Mouse (Mus musculus) CH12.LX (cell line): ENCODE results near the gene Polh.

Experiments
- CTCF ChIP-seq, 2 experiments: IDR thresholded peaks in 1 of 2; conservative IDR thresholded peaks in 1 of 2; 2 replicates each; pipeline ENCODE4 v1.5.1; 2011 to 2012; ENCODE audit warnings: low read depth in 2 of 2, low read length in 2 of 2, improper control_type of control experiment in 1 of 2, inconsistent platforms in 1 of 2, mild to moderate bottlenecking in 1 of 2, moderate library complexity in 1 of 2
- E2F4 ChIP-seq: IDR thresholded peaks from 2 replicates; pipeline ENCODE4 v1.6.1; 2011; ENCODE audit warnings: low read depth, low read length, improper control_type of control experiment; ENCODE audit not compliant: insufficient replicate concordance
- ELF1 ChIP-seq: IDR thresholded peaks from 2 replicates; pipeline ENCODE4 v1.6.1; 2014; ENCODE audit warnings: low read depth, mild to moderate bottlenecking, inconsistent platforms, low read length, improper control_type of control experiment
- EP300 ChIP-seq: IDR thresholded peaks from 2 replicates; pipeline ENCODE4 v1.6.1; 2011; ENCODE audit warnings: low read length, improper control_type of control experiment
- ETS1 ChIP-seq: conservative IDR thresholded peaks from 2 replicates; pipeline ENCODE4 v1.6.1; 2012; ENCODE audit warnings: low read depth, mild to moderate bottlenecking, inconsistent platforms, low read length, improper control_type of control experiment, moderate library complexity
- MAZ ChIP-seq: IDR thresholded peaks from 2 replicates; pipeline ENCODE4 v1.6.1; 2012; ENCODE audit warnings: low read depth, mild to moderate bottlenecking, inconsistent platforms, low read length, improper control_type of control experiment, moderate library complexity
- MXI1 ChIP-seq: IDR thresholded peaks from 2 replicates; pipeline ENCODE4 v1.6.1; 2011; ENCODE audit warnings: mild to moderate bottlenecking, low read depth, low read length, improper control_type of control experiment
- NELFE ChIP-seq: IDR thresholded peaks from 2 replicates; pipeline ENCODE4 v1.6.1; 2011; ENCODE audit warnings: low read depth, low read length, improper control_type of control experiment
- POLR2A ChIP-seq: IDR thresholded peaks from 2 replicates; pipeline ENCODE4 v1.6.1; 2011; ENCODE audit warnings: low read depth, mild to moderate bottlenecking, improper control_type of control experiment, low read length
- RAD21 ChIP-seq: IDR thresholded peaks from 2 replicates; pipeline ENCODE4 v1.6.1; 2011; ENCODE audit warnings: low read depth, mild to moderate bottlenecking, low read length, improper control_type of control experiment, moderate library complexity
- RCOR1 ChIP-seq: conservative IDR thresholded peaks from 2 replicates; pipeline ENCODE4 v1.6.1; 2012; ENCODE audit warnings: low read depth, mild to moderate bottlenecking, inconsistent platforms, low read length, improper control_type of control experiment
- USF1 ChIP-seq: IDR thresholded peaks from 2 replicates; pipeline ENCODE4 v1.6.1; 2014; ENCODE audit warnings: low read depth, mild to moderate bottlenecking, inconsistent platforms, low read length, improper control_type of control experiment
- ZMIZ1 ChIP-seq: IDR thresholded peaks from 2 replicates; pipeline ENCODE4 v1.6.1; 2012; ENCODE audit warnings: low read depth, mild to moderate bottlenecking, inconsistent platforms, low read length, improper control_type of control experiment
- ZNF384 ChIP-seq: IDR thresholded peaks from 2 replicates; pipeline ENCODE4 v1.6.1; 2012; ENCODE audit warnings: low read depth, low read length, improper control_type of control experiment, inconsistent platforms

DNA sequence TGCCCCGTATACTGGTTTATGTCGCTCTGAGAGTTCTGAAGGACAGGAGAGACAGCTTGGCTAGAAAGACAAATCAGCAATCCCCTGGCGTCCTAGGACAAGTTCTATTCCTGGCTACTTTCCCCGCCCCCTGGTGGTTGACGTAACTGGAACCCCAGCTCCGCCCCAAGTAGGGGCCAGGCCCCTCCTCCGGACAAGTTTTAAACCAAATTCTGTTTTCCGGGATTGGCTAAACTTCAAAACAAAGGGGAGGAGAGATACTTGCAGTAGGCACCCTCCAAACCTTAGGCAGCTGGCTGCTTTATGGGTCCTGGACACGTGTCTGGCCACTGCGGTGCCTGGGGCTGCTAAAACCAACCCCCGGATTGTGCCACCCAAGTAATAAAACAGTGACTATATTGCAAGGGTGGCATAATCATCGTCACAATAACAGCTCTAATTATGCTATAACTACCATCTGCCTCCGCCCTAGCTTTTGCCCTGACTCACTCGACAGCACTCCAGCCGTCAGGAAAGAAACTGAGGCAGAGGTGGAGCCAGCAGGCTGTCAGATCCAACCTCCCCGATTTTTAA lies 42.3 kb downstream of the Polh start:
- TF ChIP-seq RAD21: no peak
- TF ChIP-seq CTCF (conservative IDR thresholded peaks at IDR 0.05 in 1 of 2, IDR thresholded peaks at IDR 0.05 in 1 of 2; ENCODE audit: low read depth in 2 of 2, low read length in 2 of 2): no peak
- TF ChIP-seq ZNF384: no peak
- TF ChIP-seq RCOR1: no peak
- TF ChIP-seq ZMIZ1: peak; percentile 42
- no peak for TF ChIP-seq EP300
- peak; percentile 74 for TF ChIP-seq POLR2A
- TF ChIP-seq MAZ: peak; percentile 58; the same call in 1 of the 2 replicates
- no peak for TF ChIP-seq E2F4
- peak; percentile 74 for TF ChIP-seq ELF1
- peak; percentile 71 for TF ChIP-seq NELFE
- TF ChIP-seq ETS1: no peak; the same call in 1 of the 2 replicates
- TF ChIP-seq USF1: no peak
- TF ChIP-seq MXI1: peak; percentile 97
